Comparison of ENCODE assay signal across 21 mouse cellular contexts in the genomic region with DNA sequence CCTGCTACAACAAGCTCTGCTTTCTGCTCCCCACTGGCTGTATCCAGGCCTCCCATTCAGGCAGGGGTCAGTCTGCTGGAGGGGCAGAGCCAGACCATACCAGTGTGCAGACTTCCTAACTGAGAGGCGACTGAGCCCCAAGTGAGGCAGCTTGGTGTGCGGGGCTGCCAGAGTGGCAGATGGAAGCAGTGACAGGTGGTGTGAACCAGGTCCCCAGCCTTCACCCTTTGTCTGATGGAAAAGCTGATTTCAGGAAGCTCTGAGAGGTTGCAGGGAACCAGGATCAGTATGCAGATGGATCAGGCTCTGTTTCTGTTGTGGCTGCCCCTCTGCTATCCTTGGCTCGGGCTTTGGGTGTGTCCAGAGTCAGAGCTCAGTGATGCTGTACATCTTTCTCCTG. TPM values are rescaled to one million over a fixed set of nuclear protein-coding genes. Genes with fewer than 3 reads are reported as not detected.
DNase-seq lines count a peak whose midpoint lies in the region; ATAC-seq and TF ChIP-seq lines count a peak whose summit lies in the region.
"Had no signal": no experiment of that assay in that cellular context is flagged by ENCODE, and none has a peak within 500 bp of the region (broad histone marks: within the 10 kb centered on the region; RNA-seq: fewer than 3 reads in every experiment).

No protein-coding gene starts in this region.

- H3ac ChIP-seq in myocyte (ENCODE audit: control insufficient read depth, insufficient read length), result no peak overlapping the region

- no peaks in the 10 kb centered on the region for H3K4me1 ChIP-seq in hindbrain, postnatal 0 days (ENCODE audit: insufficient read depth, low read length)
- no peaks in the 10 kb centered on the region for H3K4me1 ChIP-seq in hindbrain, embryonic 14.5 days (replicated peaks; ENCODE audit: control insufficient read depth, insufficient read depth, low read length)

- peak overlapping the region; percentile 17; the same call in 1 of the 2 replicates for H3K27ac ChIP-seq in hindbrain, postnatal 0 days
- no peak overlapping the region for H3K27ac ChIP-seq in hindbrain, embryonic 14.5 days
- H3K27ac ChIP-seq: left cerebral cortex, adult 2 months; lung, embryonic 15.5 days had no signal

- no peak for TF ChIP-seq CTCF in hindbrain, postnatal 0 days (IDR thresholded peaks at IDR 0.05; ENCODE audit: low read depth)

- H3K9me3 ChIP-seq in hindbrain, postnatal 0 days (ENCODE audit: low read length), result no peaks in the 10 kb centered on the region
- no peaks in the 10 kb centered on the region for H3K9me3 ChIP-seq in hindbrain, embryonic 14.5 days (ENCODE audit: control insufficient read depth, low read length)
- H3K9me3 ChIP-seq: lung, embryonic 15.5 days had no signal

- 38% methylated on average over 3 of the region's 3 CpGs for WGBS in hindbrain, postnatal 0 days
- WGBS in hindbrain, embryonic 14.5 days, result 62% methylated on average over 3 of the region's 3 CpGs

- H3K4me2 ChIP-seq in hindbrain, postnatal 0 days (ENCODE audit: low read depth, low read length), result no peak overlapping the region
- no peak overlapping the region for H3K4me2 ChIP-seq in hindbrain, embryonic 14.5 days (replicated peaks)
- peak overlapping the region; percentile 89 for H3K4me2 ChIP-seq in myocyte (ENCODE audit: low read depth)
- H3K4me2 ChIP-seq: lung, embryonic 15.5 days had no signal

- H3K36me3 ChIP-seq in hindbrain, postnatal 0 days (ENCODE audit: insufficient read depth, low read length), result no peaks in the 10 kb centered on the region
- no peaks in the 10 kb centered on the region for H3K36me3 ChIP-seq in hindbrain, embryonic 14.5 days (replicated peaks; ENCODE audit: control insufficient read depth, insufficient read depth)
- no peaks in the 10 kb centered on the region for H3K36me3 ChIP-seq in myocyte (ENCODE audit: control insufficient read depth, insufficient read depth)
- H3K36me3 ChIP-seq: lung, embryonic 15.5 days had no signal

- H3K79me2 ChIP-seq in myocyte (ENCODE audit: control insufficient read depth, insufficient read depth), result peaks cover 6% of the 10 kb centered on the region

- no peak overlapping the region for H3K9ac ChIP-seq in hindbrain, postnatal 0 days (replicated peaks; ENCODE audit: low read length)
- H3K9ac ChIP-seq in hindbrain, embryonic 14.5 days, result no peak overlapping the region
- H3K9ac ChIP-seq: lung, embryonic 15.5 days had no signal

- H3K4me3 ChIP-seq in hindbrain, postnatal 0 days (ENCODE audit: low read length), result no peak overlapping the region
- no peak overlapping the region for H3K4me3 ChIP-seq in hindbrain, embryonic 14.5 days (replicated peaks; ENCODE audit: low read length)
- H3K4me3 ChIP-seq in myocyte, result no peak overlapping the region
- H3K4me3 ChIP-seq: erythroblast, embryonic 14.5 days; left cerebral cortex, adult 2 months; lung, embryonic 15.5 days had no signal

- ATAC-seq in hindbrain, postnatal 0 days, result peak; percentile 9; the same call in 1 of the 2 replicates
- ATAC-seq in hindbrain, embryonic 14.5 days (ENCODE audit: low FRiP score), result no peak
- ATAC-seq: activated CD4-positive, CD25-positive, alpha-beta regulatory T cell, adult 4 months; inflammation-experienced regulatory T-cells, adult 6 months had no signal

- H3K27me3 ChIP-seq in hindbrain, postnatal 0 days (ENCODE audit: insufficient read depth, low read length), result no peaks in the 10 kb centered on the region
- H3K27me3 ChIP-seq in hindbrain, embryonic 14.5 days (ENCODE audit: control insufficient read depth, insufficient read depth, low read length), result no peaks in the 10 kb centered on the region
- H3K27me3 ChIP-seq in myocyte (ENCODE audit: control insufficient read depth, insufficient read depth, insufficient read length), result no peaks in the 10 kb centered on the region
- H3K27me3 ChIP-seq: lung, embryonic 15.5 days had no signal

- peak; percentile 41 for DNase-seq in hindbrain, postnatal 0 days (ENCODE audit: low spot score)
- DNase-seq in hindbrain, embryonic 14.5 days (ENCODE audit: low spot score), result no peak
- DNase-seq in cerebellum, adult 11 months, result peak; percentile 57
- peak; percentile 72 for DNase-seq in cerebellum, adult 9-11 months
- DNase-seq in right cerebral cortex, postnatal 4 days, result no peak
- DNase-seq in adrenal gland, adult 18-20 months (ENCODE audit: low spot score in 2 of 2), result no peak
- DNase-seq: heart, postnatal 14 days; kidney, postnatal 36 days had no signal

- TF ChIP-seq POLR2A in myocyte (IDR thresholded peaks at IDR 0.05; ENCODE audit: insufficient read length, low read depth), result no peak

TF ChIP-seq in myocyte, 11 proteins besides CTCF, POLR2A, EP300 and RAD21:
- TF ChIP-seq MYOD1 (IDR thresholded peaks at IDR 0.05; ENCODE audit: control insufficient read depth in 1 of 3, insufficient read length in 2 of 3, low read depth in 2 of 3) (peak in 1 of 3 experiments; percentile 37), CEBPB (IDR thresholded peaks at IDR 0.05; ENCODE audit: insufficient read depth, poor library complexity, severe bottlenecking) (no peak)

RNA-seq across cellular contexts. Expression of gene Foxs1, which starts 9.4 kb away (rescaled TPM):
- 2.5 and 5.0 TPM in 2 replicates for total RNA-seq in hindbrain, postnatal 0 days (2014; rRNA removed)
- 2.8 TPM in 2 replicates for polyA plus RNA-seq in hindbrain, postnatal 0 days (2015; fragmentation: Nextera tagmentation; extraction: Ambion mirVana)
- polyA plus RNA-seq in hindbrain, embryonic 14.5 days (2014; fragmentation: Nextera tagmentation; extraction: Ambion mirVana), result 3.5 and 4.9 TPM in 2 replicates
- 31.3 TPM for polyA plus RNA-seq in myocyte (2012; fragmentation: generic; extraction: Trizol)
- total RNA-seq in adrenal gland, adult 18-20 months (2021), result 1 to 10 TPM; 2.3 to 3.5 TPM
- total RNA-seq: granulocyte monocyte progenitor cell, adult 5-6 weeks; liver, adult 2 months; megakaryocyte progenitor cell, adult 5-6 weeks had no signal
- polyA plus RNA-seq: activated CD4-positive, CD25-positive, alpha-beta regulatory T cell, adult 4 months; erythroblast, embryonic 14.5 days; inflammation-experienced regulatory T-cells, adult 6 months had no signal

RNA-seq across cellular contexts. Expression of gene Mylk2, which starts 12.5 kb away (rescaled TPM):
- 0.14 and 0.58 TPM in 2 replicates for total RNA-seq in hindbrain, postnatal 0 days (2014; rRNA removed)
- polyA plus RNA-seq in hindbrain, postnatal 0 days (2015; fragmentation: Nextera tagmentation; extraction: Ambion mirVana), result 0.08 and 0.20 TPM in 2 replicates
- polyA plus RNA-seq in hindbrain, embryonic 14.5 days (2014; fragmentation: Nextera tagmentation; extraction: Ambion mirVana), result not detected in 2 replicates
- polyA plus RNA-seq in myocyte (2012; fragmentation: generic; extraction: Trizol), result 8.2 TPM
- not detected for total RNA-seq in adrenal gland, adult 18-20 months (2021)
- total RNA-seq: granulocyte monocyte progenitor cell, adult 5-6 weeks; left cerebral cortex, adult 2 months; megakaryocyte progenitor cell, adult 5-6 weeks had no signal
- polyA plus RNA-seq: activated CD4-positive, CD25-positive, alpha-beta regulatory T cell, adult 4 months; erythroblast, embryonic 14.5 days; frontal cortex, adult 2 months; inflammation-experienced regulatory T-cells, adult 6 months; liver, adult 2 months; midbrain, postnatal 0 days; neural tube, embryonic 14.5 days; testis, adult 2 months had no signal

RNA-seq across cellular contexts. Expression of gene Dusp15, which starts 27.9 kb away (rescaled TPM):
- 32.0 and 47.0 TPM in 2 replicates for total RNA-seq in hindbrain, postnatal 0 days (2014; rRNA removed)
- 20.8 and 21.2 TPM in 2 replicates for polyA plus RNA-seq in hindbrain, postnatal 0 days (2015; fragmentation: Nextera tagmentation; extraction: Ambion mirVana)
- 8.8 and 11.0 TPM in 2 replicates for polyA plus RNA-seq in hindbrain, embryonic 14.5 days (2014; fragmentation: Nextera tagmentation; extraction: Ambion mirVana)
- 0.02 TPM for polyA plus RNA-seq in myocyte (2012; fragmentation: generic; extraction: Trizol)
- total RNA-seq in adrenal gland, adult 18-20 months (2021), result 1 to 10 TPM; 1.2 to 2.6 TPM
- total RNA-seq: granulocyte monocyte progenitor cell, adult 5-6 weeks; liver, adult 2 months; megakaryocyte progenitor cell, adult 5-6 weeks had no signal
- polyA plus RNA-seq: activated CD4-positive, CD25-positive, alpha-beta regulatory T cell, adult 4 months; erythroblast, embryonic 14.5 days; inflammation-experienced regulatory T-cells, adult 6 months; liver, adult 2 months had no signal

RNA-seq across cellular contexts. Expression of gene Ttll9, which starts 38.7 kb away (rescaled TPM):
- total RNA-seq in hindbrain, postnatal 0 days (2014; rRNA removed), result 5.2 and 7.3 TPM in 2 replicates
- polyA plus RNA-seq in hindbrain, postnatal 0 days (2015; fragmentation: Nextera tagmentation; extraction: Ambion mirVana), result 5.9 and 6.5 TPM in 2 replicates
- 8.0 and 11.2 TPM in 2 replicates for polyA plus RNA-seq in hindbrain, embryonic 14.5 days (2014; fragmentation: Nextera tagmentation; extraction: Ambion mirVana)
- polyA plus RNA-seq in myocyte (2012; fragmentation: generic; extraction: Trizol), result not detected
- under 1 TPM; 0.16 to 0.60 TPM for total RNA-seq in adrenal gland, adult 18-20 months (2021)
- total RNA-seq: heart, postnatal 14 days; liver, adult 2 months had no signal
- polyA plus RNA-seq: erythroblast, embryonic 14.5 days had no signal

Comparison
In these comparisons a context has a peak if more than half of its experiments do, and no peak if none do; other contexts are left out.
1. DNase-seq: peak in hindbrain, postnatal 0 days (single experiment), cerebellum, adult 11 months (single experiment) and cerebellum, adult 9-11 months (single experiment); none in hindbrain, embryonic 14.5 days (single experiment), right cerebral cortex, postnatal 4 days (single experiment) and adrenal gland, adult 18-20 months (0 of 2).